Mouse (Mus musculus): Measurements from ENCODE around the gene Ifna5. TPM values are rescaled to one million over a fixed set of nuclear protein-coding genes. Genes with fewer than 3 reads are reported as not detected.
"Not testable (repeated sequence)": the region's sequence is repeated elsewhere in the genome, so short reads cannot be mapped to it uniquely, and the experiment has no call there.

Gene Ifna5
- not detected in 2 replicates for polyA plus RNA-seq (2015; fragmentation: Nextera tagmentation; extraction: Ambion mirVana)

- H3K9ac ChIP-seq; H3K27me3 ChIP-seq; H3K4me3 ChIP-seq; H3K36me3 ChIP-seq (ENCODE audit: poor library complexity, severe bottlenecking); H3K4me2 ChIP-seq; ATAC-seq; H3K4me1 ChIP-seq; H3K9me3 ChIP-seq (replicated peaks); H3K27ac ChIP-seq: not testable (repeated sequence)
- 81% methylated on average over 1 of the region's 1 CpGs for WGBS
Observed at GRCm38 (mm10) chr4:88835225-88835624, at the start of gene Ifna5. Gene Ifna5 (plus strand): TSS chr4:88835525.

- H3K9ac ChIP-seq; H3K4me2 ChIP-seq; ATAC-seq; H3K27ac ChIP-seq; H3K4me1 ChIP-seq; H3K4me3 ChIP-seq; H3K27me3 ChIP-seq; H3K36me3 ChIP-seq (ENCODE audit: poor library complexity, severe bottlenecking); H3K9me3 ChIP-seq (replicated peaks): not testable (repeated sequence)
- 0% methylated on average over 3 of the region's 28 CpGs for WGBS
Observed at GRCm38 (mm10) chr4:88788402-88788801, 46.9 kb upstream of the Ifna5 start, which contains the start of gene Gm13277. Gene Gm13277 (plus strand): TSS chr4:88788632.

GRCm38 (mm10) chr4:88791250-88791649 is 44.1 kb upstream of the Ifna5 start, which contains the start of gene Gm13278:
Gene Gm13278 (plus strand): TSS chr4:88791550.
- H3K27me3 ChIP-seq; H3K9ac ChIP-seq; H3K4me3 ChIP-seq; ATAC-seq; H3K4me1 ChIP-seq; H3K4me2 ChIP-seq; H3K36me3 ChIP-seq (ENCODE audit: poor library complexity, severe bottlenecking); H3K27ac ChIP-seq; H3K9me3 ChIP-seq (replicated peaks): not testable (repeated sequence)
- no CpG with 5 or more reads among the region's 28 CpGs for WGBS

- H3K4me1 ChIP-seq; ATAC-seq; H3K9ac ChIP-seq; H3K4me3 ChIP-seq; H3K4me2 ChIP-seq; H3K27ac ChIP-seq; H3K27me3 ChIP-seq; H3K36me3 ChIP-seq (ENCODE audit: poor library complexity, severe bottlenecking); H3K9me3 ChIP-seq (replicated peaks): not testable (repeated sequence)
- WGBS = 0% methylated on average over 13 of the region's 52 CpGs
Observed at GRCm38 (mm10) chr4:88793936-88794675, 41.2 kb upstream of the Ifna5 start, which contains the start of gene Gm13275. Gene Gm13275 (plus strand): TSS chr4:88794487.

- not testable (repeated sequence) for H3K4me2 ChIP-seq; H3K4me1 ChIP-seq; H3K9ac ChIP-seq; ATAC-seq; H3K27me3 ChIP-seq; H3K27ac ChIP-seq; H3K36me3 ChIP-seq (ENCODE audit: poor library complexity, severe bottlenecking); H3K9me3 ChIP-seq (replicated peaks); H3K4me3 ChIP-seq
- WGBS = no CpG with 5 or more reads among the region's 28 CpGs
Observed at GRCm38 (mm10) chr4:88797097-88797496, 38.2 kb upstream of the Ifna5 start, which contains the start of gene Gm13279. Gene Gm13279 (plus strand): TSS chr4:88797397.

GRCm38 (mm10) chr4:88799365-88799764 is 36.0 kb upstream of the Ifna5 start, which contains the start of gene Gm13285:
Gene Gm13285 (plus strand): TSS chr4:88799665.
- H3K4me2 ChIP-seq; H3K36me3 ChIP-seq (ENCODE audit: poor library complexity, severe bottlenecking); H3K27ac ChIP-seq; H3K4me1 ChIP-seq; ATAC-seq; H3K4me3 ChIP-seq; H3K27me3 ChIP-seq; H3K9ac ChIP-seq; H3K9me3 ChIP-seq (replicated peaks): not testable (repeated sequence)
- WGBS = 18% methylated on average over 6 of the region's 7 CpGs

GRCm38 (mm10) chr4:88802954-88803353 is 32.4 kb upstream of the Ifna5 start, which contains the start of gene Gm13287:
Gene Gm13287 (plus strand): TSS chr4:88803254.
- not testable (repeated sequence) for ATAC-seq; H3K4me1 ChIP-seq; H3K4me3 ChIP-seq; H3K27ac ChIP-seq; H3K9me3 ChIP-seq (replicated peaks); H3K36me3 ChIP-seq (ENCODE audit: poor library complexity, severe bottlenecking); H3K4me2 ChIP-seq; H3K27me3 ChIP-seq; H3K9ac ChIP-seq
- no CpG with 5 or more reads among the region's 29 CpGs for WGBS

GRCm38 (mm10) chr4:88805231-88805630 is 30.1 kb upstream of the Ifna5 start, which contains the start of gene Gm13288:
Gene Gm13288 (plus strand): TSS chr4:88805531.
- not testable (repeated sequence) for H3K27me3 ChIP-seq; H3K27ac ChIP-seq; H3K36me3 ChIP-seq (ENCODE audit: poor library complexity, severe bottlenecking); ATAC-seq; H3K4me1 ChIP-seq; H3K9ac ChIP-seq; H3K9me3 ChIP-seq (replicated peaks)
- peak within 1 kb of the TSS; percentile 50 for H3K4me2 ChIP-seq
- no CpG with 5 or more reads among the region's 8 CpGs for WGBS
- peak within 1 kb of the TSS; percentile 27 for H3K4me3 ChIP-seq

- not testable (repeated sequence) for H3K9ac ChIP-seq; H3K36me3 ChIP-seq (ENCODE audit: poor library complexity, severe bottlenecking); H3K27me3 ChIP-seq; H3K9me3 ChIP-seq (replicated peaks); ATAC-seq; H3K4me1 ChIP-seq; H3K27ac ChIP-seq
- peak overlapping the region; percentile 27 for H3K4me3 ChIP-seq
- WGBS = 0% methylated on average over 16 of the region's 34 CpGs
- H3K4me2 ChIP-seq = peak overlapping the region; percentile 50
Observed at GRCm38 (mm10) chr4:88805761-88806160, 29.6 kb upstream of the Ifna5 start.

- H3K4me2 ChIP-seq = no peak within 1 kb of the TSS
- no peak within 1 kb of the TSS for H3K4me3 ChIP-seq
- no peak within 1 kb of the TSS for H3K9ac ChIP-seq
- peaks cover 3% of the 10 kb centered on the region; the same call in 1 of the 2 replicates for H3K27me3 ChIP-seq
- WGBS = 57% methylated on average over 3 of the region's 3 CpGs
- H3K9me3 ChIP-seq (replicated peaks) = no peaks in the 10 kb centered on the region
- no peaks in the 10 kb centered on the region for H3K4me1 ChIP-seq
- H3K27ac ChIP-seq = no peak within 1 kb of the TSS
- no peak for ATAC-seq
- no peaks in the 10 kb centered on the region for H3K36me3 ChIP-seq (ENCODE audit: poor library complexity, severe bottlenecking)
Observed at GRCm38 (mm10) chr4:88815928-88816327, 19.4 kb upstream of the Ifna5 start, which contains the start of gene Ifna7. Gene Ifna7 (plus strand): TSS chr4:88816228.

- Histone ChIP-seq H3K4me3 (no peak within 1 kb of the TSS), H3K9ac (no peak within 1 kb of the TSS), H3K4me1 (no peaks in the 10 kb centered on the region), H3K9me3 (replicated peaks) (no peaks in the 10 kb centered on the region), H3K27me3 (peaks cover 3% of the 10 kb centered on the region; the same call in 1 of the 2 replicates), H3K4me2 (no peak within 1 kb of the TSS), H3K27ac (no peak within 1 kb of the TSS), H3K36me3 (ENCODE audit: poor library complexity, severe bottlenecking) (no peaks in the 10 kb centered on the region)
- WGBS = 75% methylated on average over 1 of the region's 1 CpGs
- ATAC-seq = no peak
Observed at GRCm38 (mm10) chr4:88819659-88820058, 15.7 kb upstream of the Ifna5 start, which contains the start of gene Ifna11. Gene Ifna11 (plus strand): TSS chr4:88819959.

- no peaks in the 10 kb centered on the region for H3K36me3 ChIP-seq (ENCODE audit: poor library complexity, severe bottlenecking)
- H3K4me3 ChIP-seq = no peak overlapping the region
- H3K4me1 ChIP-seq = no peaks in the 10 kb centered on the region
- no peak overlapping the region for H3K27ac ChIP-seq
- WGBS = 26% methylated on average over 4 of the region's 4 CpGs
- H3K27me3 ChIP-seq = no peaks in the 10 kb centered on the region
- H3K4me2 ChIP-seq = no peak overlapping the region
- no peak for ATAC-seq
- H3K9ac ChIP-seq = no peak overlapping the region
- H3K9me3 ChIP-seq (replicated peaks) = no peaks in the 10 kb centered on the region
Observed at GRCm38 (mm10) chr4:88822995-88823394, 12.3 kb upstream of the Ifna5 start.

Measured in forebrain, embryonic 13.5 days (tissue).